Mouse (Mus musculus): ENCODE data around the gene Olfr73. TPM values are rescaled to one million over a fixed set of nuclear protein-coding genes. Genes with fewer than 3 reads are reported as not detected.
"Not testable (repeated sequence)": the region's sequence is repeated elsewhere in the genome, so short reads cannot be mapped to it uniquely, and the experiment has no call there.

The Olfr73 gene
- polyA plus RNA-seq (2016; fragmentation: Nextera tagmentation; extraction: Ambion mirVana) = not detected in 2 replicates

GRCm38 (mm10) chr2:88037599-88037998 lies at the start of gene Olfr73:
TSS of gene Olfr73 (minus strand) at chr2:88037699.
- no peak for ATAC-seq (ENCODE audit: low FRiP score, low read depth)
- Histone ChIP-seq H3K9me3 (no peaks in the 10 kb centered on the region), H3K4me1 (no peaks in the 10 kb centered on the region), H3K4me3 (no peak within 1 kb of the TSS), H3K36me3 (no peaks in the 10 kb centered on the region), H3K27me3 (replicated peaks) (no peaks in the 10 kb centered on the region), H3K9ac (no peak within 1 kb of the TSS), H3K27ac (no peak within 1 kb of the TSS), H3K4me2 (replicated peaks) (no peak within 1 kb of the TSS)

- Histone ChIP-seq H3K9me3 (no peaks in the 10 kb centered on the region), H3K4me1 (no peaks in the 10 kb centered on the region), H3K27ac (no peak within 1 kb of the TSS), H3K4me2 (replicated peaks) (no peak within 1 kb of the TSS), H3K9ac (no peak within 1 kb of the TSS), H3K4me3 (no peak within 1 kb of the TSS), H3K27me3 (replicated peaks) (no peaks in the 10 kb centered on the region), H3K36me3 (no peaks in the 10 kb centered on the region)
- ATAC-seq (ENCODE audit: low FRiP score, low read depth) = no peak
Observed at GRCm38 (mm10) chr2:88071730-88072129, 34.2 kb upstream of the Olfr73 start, which contains the start of gene Olfr1163. TSS of gene Olfr1163 (minus strand) at chr2:88071830.

GRCm38 (mm10) chr2:88063587-88063986 lies 26.1 kb upstream of the Olfr73 start:
- Histone ChIP-seq H3K36me3 (no peaks in the 10 kb centered on the region), H3K4me1 (no peaks in the 10 kb centered on the region), H3K9ac (no peak overlapping the region), H3K4me2 (replicated peaks) (no peak overlapping the region), H3K4me3 (no peak overlapping the region), H3K27ac (no peak overlapping the region), H3K27me3 (replicated peaks) (no peaks in the 10 kb centered on the region), H3K9me3 (no peaks in the 10 kb centered on the region)
- ATAC-seq (ENCODE audit: low FRiP score, low read depth) = no peak
- 87% methylated on average over 2 of the region's 2 CpGs for WGBS

GRCm38 (mm10) chr2:88051029-88051428 lies 13.5 kb upstream of the Olfr73 start, which contains the start of gene Olfr1162:
TSS of gene Olfr1162 (minus strand) at chr2:88051129.
- Histone ChIP-seq H3K4me1 (no peaks in the 10 kb centered on the region), H3K9ac (no peak within 1 kb of the TSS), H3K27me3 (replicated peaks) (no peaks in the 10 kb centered on the region), H3K4me3 (no peak within 1 kb of the TSS), H3K9me3 (no peaks in the 10 kb centered on the region), H3K36me3 (no peaks in the 10 kb centered on the region), H3K27ac (no peak within 1 kb of the TSS), H3K4me2 (replicated peaks) (no peak within 1 kb of the TSS)
- ATAC-seq (ENCODE audit: low FRiP score, low read depth) = no peak
- WGBS = 83% methylated on average over 1 of the region's 1 CpGs

GRCm38 (mm10) chr2:88022474-88022873 lies 15.0 kb downstream of the Olfr73 start, which contains the start of gene Olfr1161:
TSS of gene Olfr1161 (plus strand) at chr2:88022774.
- H3K27me3 ChIP-seq (replicated peaks); H3K4me1 ChIP-seq; ATAC-seq (ENCODE audit: low FRiP score, low read depth); H3K9me3 ChIP-seq; H3K4me2 ChIP-seq (replicated peaks); H3K36me3 ChIP-seq; H3K27ac ChIP-seq; H3K9ac ChIP-seq; H3K4me3 ChIP-seq: not testable (repeated sequence)
- WGBS = 93% methylated on average over 1 of the region's 1 CpGs

- H3K9ac ChIP-seq = no peak within 1 kb of the TSS
- H3K27me3 ChIP-seq (replicated peaks) = no peaks in the 10 kb centered on the region
- no peak for ATAC-seq (ENCODE audit: low FRiP score, low read depth)
- H3K4me2 ChIP-seq (replicated peaks) = no peak within 1 kb of the TSS
- H3K9me3 ChIP-seq = no peaks in the 10 kb centered on the region
- no peak within 1 kb of the TSS for H3K27ac ChIP-seq
- H3K4me3 ChIP-seq = no peak within 1 kb of the TSS
- no peaks in the 10 kb centered on the region for H3K36me3 ChIP-seq
- no peaks in the 10 kb centered on the region for H3K4me1 ChIP-seq
Observed at GRCm38 (mm10) chr2:88007515-88008318, 29.8 kb downstream of the Olfr73 start, which contains the start of gene Olfr1160. TSS of gene Olfr1160 (minus strand) at chr2:88008268.

- no peaks in the 10 kb centered on the region for H3K4me1 ChIP-seq
- H3K4me2 ChIP-seq (replicated peaks) = no peak within 1 kb of the TSS
- no peak for ATAC-seq (ENCODE audit: low FRiP score, low read depth)
Observed at GRCm38 (mm10) chr2:87989813-87990212, 47.7 kb downstream of the Olfr73 start, which contains the start of gene Olfr1158. TSS of gene Olfr1158 (plus strand) at chr2:87990113.

More at GRCm38 (mm10) chr2:87989813-87990212, 47.7 kb downstream of the Olfr73 start, which contains the start of gene Olfr1158:
- H3K9me3 ChIP-seq = no peaks in the 10 kb centered on the region
- no peaks in the 10 kb centered on the region for H3K36me3 ChIP-seq
- H3K9ac ChIP-seq = no peak within 1 kb of the TSS
- no peak within 1 kb of the TSS for H3K4me3 ChIP-seq
- no peak within 1 kb of the TSS for H3K27ac ChIP-seq
- no peaks in the 10 kb centered on the region for H3K27me3 ChIP-seq (replicated peaks)

Other genes starting within 250 kb of the Olfr73 start
- gene Olfr1143, start 237.1 kb downstream of the Olfr73 start, polyA plus RNA-seq (2016; fragmentation: Nextera tagmentation; extraction: Ambion mirVana) = not detected in 2 replicates
- not detected in 2 replicates for gene Olfr1145, start 227.9 kb downstream of the Olfr73 start, polyA plus RNA-seq (2016; fragmentation: Nextera tagmentation; extraction: Ambion mirVana)
- not detected in 2 replicates for gene Olfr1148, start 207.2 kb downstream of the Olfr73 start, polyA plus RNA-seq (2016; fragmentation: Nextera tagmentation; extraction: Ambion mirVana)
- gene Olfr1150-ps1, start 193.7 kb downstream of the Olfr73 start, polyA plus RNA-seq (2016; fragmentation: Nextera tagmentation; extraction: Ambion mirVana) = not detected in 2 replicates
- not detected in 2 replicates for gene Olfr1151, start 181.8 kb downstream of the Olfr73 start, polyA plus RNA-seq (2016; fragmentation: Nextera tagmentation; extraction: Ambion mirVana)
- gene Olfr1152, start 171.2 kb downstream of the Olfr73 start, polyA plus RNA-seq (2016; fragmentation: Nextera tagmentation; extraction: Ambion mirVana) = 0.03 TPM in 1 of 2 replicates, not detected in the other
- not detected in 2 replicates for gene Olfr1153, start 142.7 kb downstream of the Olfr73 start, polyA plus RNA-seq (2016; fragmentation: Nextera tagmentation; extraction: Ambion mirVana)
- gene Olfr1154, start 132.5 kb downstream of the Olfr73 start, polyA plus RNA-seq (2016; fragmentation: Nextera tagmentation; extraction: Ambion mirVana) = not detected in 2 replicates
- gene Olfr1155, start 92.6 kb downstream of the Olfr73 start, polyA plus RNA-seq (2016; fragmentation: Nextera tagmentation; extraction: Ambion mirVana) = not detected in 2 replicates
- gene Olfr1156, start 84.6 kb downstream of the Olfr73 start, polyA plus RNA-seq (2016; fragmentation: Nextera tagmentation; extraction: Ambion mirVana) = not detected in 2 replicates
- not detected in 2 replicates for gene Olfr1157, start 69.4 kb downstream of the Olfr73 start, polyA plus RNA-seq (2016; fragmentation: Nextera tagmentation; extraction: Ambion mirVana)
- gene Olfr74, start 63.0 kb downstream of the Olfr73 start, polyA plus RNA-seq (2016; fragmentation: Nextera tagmentation; extraction: Ambion mirVana) = not detected in 2 replicates
- not detected in 2 replicates for gene Olfr1158, start 47.6 kb downstream of the Olfr73 start, polyA plus RNA-seq (2016; fragmentation: Nextera tagmentation; extraction: Ambion mirVana)
- not detected in 2 replicates for gene Olfr1160, start 29.4 kb downstream of the Olfr73 start, polyA plus RNA-seq (2016; fragmentation: Nextera tagmentation; extraction: Ambion mirVana)
- not detected in 2 replicates for gene Olfr1161, start 14.9 kb downstream of the Olfr73 start, polyA plus RNA-seq (2016; fragmentation: Nextera tagmentation; extraction: Ambion mirVana)
- not detected in 2 replicates for gene Olfr1162, start 13.4 kb upstream of the Olfr73 start, polyA plus RNA-seq (2016; fragmentation: Nextera tagmentation; extraction: Ambion mirVana)
- gene Olfr1163, start 34.1 kb upstream of the Olfr73 start, polyA plus RNA-seq (2016; fragmentation: Nextera tagmentation; extraction: Ambion mirVana) = not detected in 2 replicates
- not detected in 2 replicates for gene Olfr1164, start 56.3 kb upstream of the Olfr73 start, polyA plus RNA-seq (2016; fragmentation: Nextera tagmentation; extraction: Ambion mirVana)
- gene Olfr1166, start 90.6 kb upstream of the Olfr73 start, polyA plus RNA-seq (2016; fragmentation: Nextera tagmentation; extraction: Ambion mirVana) = not detected in 2 replicates
- not detected in 2 replicates for gene Olfr1167, start 117.5 kb upstream of the Olfr73 start, polyA plus RNA-seq (2016; fragmentation: Nextera tagmentation; extraction: Ambion mirVana)
- gene Olfr1168, start 144.2 kb upstream of the Olfr73 start, polyA plus RNA-seq (2016; fragmentation: Nextera tagmentation; extraction: Ambion mirVana) = not detected in 2 replicates
- gene Olfr1170, start 190.6 kb upstream of the Olfr73 start, polyA plus RNA-seq (2016; fragmentation: Nextera tagmentation; extraction: Ambion mirVana) = not detected in 2 replicates
- not detected in 2 replicates for gene Olfr1173, start 242.2 kb upstream of the Olfr73 start, polyA plus RNA-seq (2016; fragmentation: Nextera tagmentation; extraction: Ambion mirVana)

Measured in neural tube, embryonic 12.5 days (tissue).